Mouse (Mus musculus): ENCODE results near the gene Nudt3.

GRCm38 (mm10) chr17:27613016-27613415 is 10.3 kb downstream of the Nudt3 start:
- TF ChIP-seq CTCF (IDR thresholded peaks at IDR 0.05; ENCODE audit: low read depth) (no peak), EP300 (optimal IDR thresholded peaks at IDR 0.05) (no peak)
